Mouse (Mus musculus): ENCODE measurements around the gene Zbtb34. TPM values are rescaled to one million over a fixed set of nuclear protein-coding genes. Genes with fewer than 3 reads are reported as not detected.
A peak's percentile ranks its signal among the peaks of the same experiment; 100 is the strongest.

Gene Zbtb34
- polyA plus RNA-seq, 1 experiment from 2014 or later, result 9.2 TPM

- 46% methylated on average over 4 of the region's 4 CpGs for WGBS
- no peaks in the 10 kb centered on the region for H3K9me3 ChIP-seq (ENCODE audit: control insufficient read depth, low read length)
- no peak overlapping the region for H3K9ac ChIP-seq (replicated peaks; ENCODE audit: low read length)
- no peak overlapping the region for H3K27ac ChIP-seq (replicated peaks; ENCODE audit: low read depth, low read length)
- no peak for DNase-seq
- peaks cover 68% of the 10 kb centered on the region for H3K36me3 ChIP-seq (ENCODE audit: control insufficient read depth, insufficient read depth, low read length)
- H3K4me3 ChIP-seq (replicated peaks; ENCODE audit: low read depth, low read length), result no peak overlapping the region
- H3K4me2 ChIP-seq (ENCODE audit: low read length), result no peak overlapping the region
- H3K27me3 ChIP-seq (ENCODE audit: control insufficient read depth, insufficient read depth, low read length), result no peaks in the 10 kb centered on the region
- no peaks in the 10 kb centered on the region for H3K4me1 ChIP-seq (ENCODE audit: control insufficient read depth, insufficient read depth, low read length)
- ATAC-seq (ENCODE audit: low FRiP score, low TSS enrichment), result no peak
Observed at GRCm38 (mm10) chr2:33452140-33452539, 21.0 kb upstream of the Zbtb34 start.

GRCm38 (mm10) chr2:33451038-33451978 is 20.2 kb upstream of the Zbtb34 start:
- Histone ChIP-seq H3K4me1 (ENCODE audit: control insufficient read depth, insufficient read depth, low read length) (no peaks in the 10 kb centered on the region), H3K36me3 (ENCODE audit: control insufficient read depth, insufficient read depth, low read length) (peaks cover 68% of the 10 kb centered on the region), H3K9ac (replicated peaks; ENCODE audit: low read length) (no peak overlapping the region), H3K9me3 (ENCODE audit: control insufficient read depth, low read length) (no peaks in the 10 kb centered on the region), H3K27me3 (ENCODE audit: control insufficient read depth, insufficient read depth, low read length) (no peaks in the 10 kb centered on the region), H3K4me2 (ENCODE audit: low read length) (no peak overlapping the region), H3K4me3 (replicated peaks; ENCODE audit: low read depth, low read length) (no peak overlapping the region), H3K27ac (replicated peaks; ENCODE audit: low read depth, low read length) (no peak overlapping the region)
- WGBS, result 90% methylated on average over 11 of the region's 11 CpGs
- DNase-seq (no peak), ATAC-seq (ENCODE audit: low FRiP score, low TSS enrichment) (no peak)

GRCm38 (mm10) chr2:33449119-33449873 is 18.2 kb upstream of the Zbtb34 start:
- no peaks in the 10 kb centered on the region for H3K27me3 ChIP-seq (ENCODE audit: control insufficient read depth, insufficient read depth, low read length)
- no peaks in the 10 kb centered on the region for H3K4me1 ChIP-seq (ENCODE audit: control insufficient read depth, insufficient read depth, low read length)
- no peak overlapping the region for H3K9ac ChIP-seq (replicated peaks; ENCODE audit: low read length)
- WGBS, result 95% methylated on average over 22 of the region's 22 CpGs
- H3K4me3 ChIP-seq (replicated peaks; ENCODE audit: low read depth, low read length), result no peak overlapping the region
- H3K27ac ChIP-seq (replicated peaks; ENCODE audit: low read depth, low read length), result no peak overlapping the region
- ATAC-seq (ENCODE audit: low FRiP score, low TSS enrichment), result no peak
- H3K36me3 ChIP-seq (ENCODE audit: control insufficient read depth, insufficient read depth, low read length), result peaks cover 53% of the 10 kb centered on the region
- no peak for DNase-seq
- no peak overlapping the region for H3K4me2 ChIP-seq (ENCODE audit: low read length)
- H3K9me3 ChIP-seq (ENCODE audit: control insufficient read depth, low read length), result no peaks in the 10 kb centered on the region

GRCm38 (mm10) chr2:33446796-33447195 is 15.7 kb upstream of the Zbtb34 start:
- Histone ChIP-seq H3K36me3 (ENCODE audit: control insufficient read depth, insufficient read depth, low read length) (peaks cover 29% of the 10 kb centered on the region), H3K4me3 (replicated peaks; ENCODE audit: low read depth, low read length) (no peak overlapping the region), H3K9me3 (ENCODE audit: control insufficient read depth, low read length) (no peaks in the 10 kb centered on the region), H3K4me2 (ENCODE audit: low read length) (no peak overlapping the region), H3K27ac (replicated peaks; ENCODE audit: low read depth, low read length) (no peak overlapping the region), H3K27me3 (ENCODE audit: control insufficient read depth, insufficient read depth, low read length) (no peaks in the 10 kb centered on the region), H3K9ac (replicated peaks; ENCODE audit: low read length) (no peak overlapping the region), H3K4me1 (ENCODE audit: control insufficient read depth, insufficient read depth, low read length) (no peaks in the 10 kb centered on the region)
- no peak for DNase-seq
- WGBS, result 63% methylated on average over 1 of the region's 1 CpGs
- ATAC-seq (ENCODE audit: low FRiP score, low TSS enrichment), result no peak

- ATAC-seq (ENCODE audit: low FRiP score, low TSS enrichment) (no peak), DNase-seq (no peak)
- Histone ChIP-seq H3K4me3 (replicated peaks; ENCODE audit: low read depth, low read length) (no peak overlapping the region), H3K9ac (replicated peaks; ENCODE audit: low read length) (no peak overlapping the region), H3K4me1 (ENCODE audit: control insufficient read depth, insufficient read depth, low read length) (no peaks in the 10 kb centered on the region), H3K36me3 (ENCODE audit: control insufficient read depth, insufficient read depth, low read length) (peaks cover 20% of the 10 kb centered on the region), H3K4me2 (ENCODE audit: low read length) (no peak overlapping the region), H3K9me3 (ENCODE audit: control insufficient read depth, low read length) (no peaks in the 10 kb centered on the region), H3K27ac (replicated peaks; ENCODE audit: low read depth, low read length) (no peak overlapping the region), H3K27me3 (ENCODE audit: control insufficient read depth, insufficient read depth, low read length) (no peaks in the 10 kb centered on the region)
- 93% methylated on average over 5 of the region's 5 CpGs for WGBS
Observed at GRCm38 (mm10) chr2:33445741-33446140, 14.6 kb upstream of the Zbtb34 start.

GRCm38 (mm10) chr2:33444862-33445261 is 13.7 kb upstream of the Zbtb34 start:
- DNase-seq, result no peak
- ATAC-seq (ENCODE audit: low FRiP score, low TSS enrichment), result no peak
- no peaks in the 10 kb centered on the region for H3K9me3 ChIP-seq (ENCODE audit: control insufficient read depth, low read length)
- H3K9ac ChIP-seq (replicated peaks; ENCODE audit: low read length), result no peak overlapping the region
- H3K4me1 ChIP-seq (ENCODE audit: control insufficient read depth, insufficient read depth, low read length), result 0 out of 2 replicates have a peak, but pooled peaks cover under 1% of the 10 kb centered on the region
- peaks cover 17% of the 10 kb centered on the region for H3K36me3 ChIP-seq (ENCODE audit: control insufficient read depth, insufficient read depth, low read length)
- no peak overlapping the region for H3K27ac ChIP-seq (replicated peaks; ENCODE audit: low read depth, low read length)
- H3K4me2 ChIP-seq (ENCODE audit: low read length), result no peak overlapping the region
- H3K27me3 ChIP-seq (ENCODE audit: control insufficient read depth, insufficient read depth, low read length), result no peaks in the 10 kb centered on the region
- H3K4me3 ChIP-seq (replicated peaks; ENCODE audit: low read depth, low read length), result no peak overlapping the region

GRCm38 (mm10) chr2:33444358-33444757 is 13.2 kb upstream of the Zbtb34 start:
- Histone ChIP-seq H3K4me1 (ENCODE audit: control insufficient read depth, insufficient read depth, low read length) (peaks cover 4% of the 10 kb centered on the region; the same call in 1 of the 2 replicates), H3K27ac (replicated peaks; ENCODE audit: low read depth, low read length) (no peak overlapping the region), H3K4me3 (replicated peaks; ENCODE audit: low read depth, low read length) (no peak overlapping the region), H3K27me3 (ENCODE audit: control insufficient read depth, insufficient read depth, low read length) (no peaks in the 10 kb centered on the region), H3K4me2 (ENCODE audit: low read length) (no peak overlapping the region), H3K36me3 (ENCODE audit: control insufficient read depth, insufficient read depth, low read length) (peaks cover 12% of the 10 kb centered on the region), H3K9me3 (ENCODE audit: control insufficient read depth, low read length) (no peaks in the 10 kb centered on the region), H3K9ac (replicated peaks; ENCODE audit: low read length) (no peak overlapping the region)
- no peak; the same call in 1 of the 2 replicates for ATAC-seq (ENCODE audit: low FRiP score, low TSS enrichment)
- peak; percentile 76 for DNase-seq
- WGBS, result 25% methylated on average over 5 of the region's 5 CpGs

GRCm38 (mm10) chr2:33442701-33443100 is 11.6 kb upstream of the Zbtb34 start:
- no peak overlapping the region for H3K4me3 ChIP-seq (replicated peaks; ENCODE audit: low read depth, low read length)
- no peak overlapping the region for H3K27ac ChIP-seq (replicated peaks; ENCODE audit: low read depth, low read length)
- DNase-seq, result no peak
- no peaks in the 10 kb centered on the region for H3K9me3 ChIP-seq (ENCODE audit: control insufficient read depth, low read length)
- ATAC-seq (ENCODE audit: low FRiP score, low TSS enrichment), result no peak
- no peak overlapping the region for H3K4me2 ChIP-seq (ENCODE audit: low read length)
- WGBS, result 58% methylated on average over 4 of the region's 4 CpGs
- H3K27me3 ChIP-seq (ENCODE audit: control insufficient read depth, insufficient read depth, low read length), result no peaks in the 10 kb centered on the region
- no peak overlapping the region for H3K9ac ChIP-seq (replicated peaks; ENCODE audit: low read length)
- H3K4me1 ChIP-seq (ENCODE audit: control insufficient read depth, insufficient read depth, low read length), result peaks cover 4% of the 10 kb centered on the region; the same call in 1 of the 2 replicates
- no peaks in the 10 kb centered on the region for H3K36me3 ChIP-seq (ENCODE audit: control insufficient read depth, insufficient read depth, low read length)

Measured in midbrain, embryonic 14.5 days (tissue).